Mouse (Mus musculus) kidney, embryonic 14.5 days (tissue): ENCODE results near the gene Tceanc2. TPM values are rescaled to one million over a fixed set of nuclear protein-coding genes. Genes with fewer than 3 reads are reported as not detected.

ENCODE experiments used
- ATAC-seq: fragments of 200-750 bp; cut with Nextera tagmentation; 2 replicates; pipeline ENCODE4 v1.8.0; 2017; ENCODE audit warnings: moderate number of reproducible peaks, mild to moderate bottlenecking, moderate TSS enrichment, moderate library complexity; ENCODE audit not compliant: low FRiP score, low TSS enrichment
- H3K27ac ChIP-seq: fragments of 300-500 bp; sonication (generic); 2 replicates; pipeline ENCODE4 v1.5.1; 2014; ENCODE audit warnings: low read depth, mild to moderate bottlenecking, low read length, moderate library complexity, mixed read lengths
- H3K27me3 ChIP-seq: fragments of 300-500 bp; sonication (generic); 2 replicates; pipeline ENCODE4 v1.6.1; 2014; ENCODE audit warnings: mild to moderate bottlenecking, low read length; ENCODE audit not compliant: control insufficient read depth, insufficient read depth
- H3K36me3 ChIP-seq: fragments of 300-500 bp; sonication (generic); 2 replicates; pipeline ENCODE4 v1.6.1; 2014; ENCODE audit warnings: low read length, mixed read lengths; ENCODE audit not compliant: control insufficient read depth, insufficient read depth
- H3K4me1 ChIP-seq: fragments of 300-500 bp; sonication (generic); 2 replicates; pipeline ENCODE4 v1.6.1; 2014; ENCODE audit warnings: low read length, mixed read lengths; ENCODE audit not compliant: control insufficient read depth, insufficient read depth
- H3K4me2 ChIP-seq: fragments of 300-500 bp; sonication (generic); replicated peaks from 2 replicates; pipeline ENCODE4 v1.6.1; 2014; ENCODE audit warnings: low read depth, mild to moderate bottlenecking, low read length
- H3K4me3 ChIP-seq: fragments of 300-500 bp; sonication (generic); 2 replicates; pipeline ENCODE4 v1.5.1; 2014; ENCODE audit warnings: mild to moderate bottlenecking, low read length
- H3K9ac ChIP-seq: fragments of 300-500 bp; sonication (generic); 2 replicates; pipeline ENCODE4 v1.6.1; 2014; ENCODE audit warnings: low read depth, mild to moderate bottlenecking, low read length, moderate library complexity
- H3K9me3 ChIP-seq: fragments of 300-500 bp; sonication (generic); 2 replicates; pipeline ENCODE4 v1.6.1; 2016; ENCODE audit warnings: low read length; ENCODE audit not compliant: control insufficient read depth
- WGBS: fragments of 180-500 bp; shearing (Covaris S2); extraction: QIAGEN DNeasy Blood & Tissue Kit; methylation state at CpG from one replicate; pipeline ENCODE4 v1.1.7; 2014; 5-methylcytosine and 5-hydroxymethylcytosine counted together
- polyA plus RNA-seq: library from polyadenylated mRNA; unstranded; fragments of >200 nt; fragmentation: Nextera tagmentation; extraction: Ambion mirVana; gene quantifications from 2 replicates; pipeline ENCODE4 v1.2.1, GENCODE M21; 2014

The Tceanc2 gene
- polyA plus RNA-seq, 1 experiment from 2014 or later = 39.3 TPM

DNA sequence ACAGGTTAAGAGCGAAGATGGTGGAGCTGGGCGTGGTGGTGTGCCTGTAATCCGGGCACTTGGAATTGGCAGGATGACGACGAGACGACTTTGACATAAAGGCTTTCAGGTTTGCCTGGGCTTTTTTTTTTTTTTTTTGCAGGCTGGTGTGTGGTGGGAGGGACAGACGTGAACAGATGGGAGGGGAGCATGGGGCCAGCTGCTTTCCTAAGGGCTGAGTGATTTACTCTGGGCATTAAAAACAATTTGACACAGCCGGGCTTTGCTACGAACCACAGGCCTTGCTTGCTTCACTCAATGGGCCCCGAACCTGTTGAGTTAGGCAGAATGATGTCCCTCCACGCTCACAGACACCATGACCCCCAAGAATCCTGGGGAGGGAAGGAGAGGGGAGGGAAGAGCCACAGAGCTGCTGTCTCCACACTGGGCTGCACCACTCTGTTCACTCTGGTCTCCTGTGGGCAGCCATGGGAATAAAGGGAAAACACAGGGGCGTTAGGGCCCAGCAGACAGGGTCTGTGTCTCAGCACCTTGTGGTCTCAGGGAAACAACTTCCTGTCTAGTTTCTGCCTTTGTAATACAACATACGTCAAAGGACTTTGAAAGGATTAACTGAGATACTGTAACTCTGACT, 51.9 kb downstream of the Tceanc2 start:
- Histone ChIP-seq H3K4me3 (no peak overlapping the region), H3K9me3 (no peaks in the 10 kb centered on the region), H3K27me3 (no peaks in the 10 kb centered on the region), H3K4me2 (no peak overlapping the region), H3K36me3 (no peaks in the 10 kb centered on the region), H3K27ac (no peak overlapping the region), H3K4me1 (peaks cover 21% of the 10 kb centered on the region), H3K9ac (no peak overlapping the region)
- 37% methylated on average over 13 of the region's 13 CpGs for WGBS
- ATAC-seq = no peak

GRCm38 (mm10) chr4:107126389-107126788, 52.5 kb downstream of the Tceanc2 start:
- H3K9me3 ChIP-seq = no peaks in the 10 kb centered on the region
- no peak overlapping the region for H3K9ac ChIP-seq
- no peak for ATAC-seq
- no peak overlapping the region for H3K4me3 ChIP-seq
- WGBS = 39% methylated on average over 10 of the region's 10 CpGs
- H3K27ac ChIP-seq = no peak overlapping the region
- H3K27me3 ChIP-seq = no peaks in the 10 kb centered on the region
- no peaks in the 10 kb centered on the region for H3K36me3 ChIP-seq
- H3K4me1 ChIP-seq = peaks cover 21% of the 10 kb centered on the region
- no peak overlapping the region for H3K4me2 ChIP-seq

DNA sequence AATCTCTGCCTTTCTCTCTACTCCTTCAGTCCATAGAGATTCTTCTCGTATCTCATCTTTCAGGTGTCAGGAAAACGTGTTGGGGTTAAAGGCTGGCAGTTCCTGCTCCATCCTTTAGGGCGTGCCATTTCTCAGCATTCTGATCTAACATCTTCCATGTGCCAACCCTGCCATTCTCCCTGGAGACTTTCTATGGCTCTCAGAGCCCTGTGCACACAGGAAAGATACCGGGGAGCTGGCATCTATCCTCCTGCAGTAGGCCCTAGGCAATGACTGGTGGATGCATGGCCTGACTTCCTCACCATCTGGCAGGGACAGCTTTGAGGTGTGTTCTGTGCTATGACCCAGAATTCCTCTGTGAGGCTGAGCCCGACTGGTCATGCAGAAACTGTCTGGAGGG, 53.8 kb downstream of the Tceanc2 start:
- no peaks in the 10 kb centered on the region for H3K9me3 ChIP-seq
- no peak overlapping the region for H3K4me2 ChIP-seq
- H3K27ac ChIP-seq = no peak overlapping the region
- ATAC-seq = no peak
- no peak overlapping the region for H3K4me3 ChIP-seq
- no peak overlapping the region for H3K9ac ChIP-seq
- 49% methylated on average over 5 of the region's 5 CpGs for WGBS
- no peaks in the 10 kb centered on the region for H3K36me3 ChIP-seq
- no peaks in the 10 kb centered on the region for H3K27me3 ChIP-seq
- peaks cover 12% of the 10 kb centered on the region; the same call in 1 of the 2 replicates for H3K4me1 ChIP-seq

DNA sequence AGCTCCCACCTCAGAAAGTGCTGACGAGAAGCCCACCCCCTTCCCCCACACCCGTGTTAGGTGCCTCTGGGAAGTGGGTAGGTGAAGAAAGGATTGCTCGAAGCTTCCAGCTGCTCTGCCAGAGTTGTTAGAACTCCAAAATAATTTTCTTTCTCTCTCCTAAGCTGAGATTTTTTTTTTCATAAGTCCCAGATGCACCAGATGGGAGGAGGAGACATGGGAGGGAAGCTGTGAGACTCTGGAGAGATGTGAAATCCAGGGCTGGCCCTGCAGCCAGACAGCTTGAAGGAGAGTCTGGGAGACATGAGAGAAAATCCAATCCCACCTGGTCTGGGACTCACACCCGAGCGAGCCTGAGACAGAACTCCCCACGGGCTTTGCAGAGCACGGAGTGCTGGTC, 54.5 kb downstream of the Tceanc2 start:
- Histone ChIP-seq H3K4me2 (no peak overlapping the region), H3K27me3 (no peaks in the 10 kb centered on the region), H3K9ac (no peak overlapping the region), H3K9me3 (no peaks in the 10 kb centered on the region), H3K36me3 (no peaks in the 10 kb centered on the region), H3K27ac (no peak overlapping the region), H3K4me3 (no peak overlapping the region), H3K4me1 (peaks cover 12% of the 10 kb centered on the region; the same call in 1 of the 2 replicates)
- ATAC-seq = no peak
- WGBS = 47% methylated on average over 7 of the region's 7 CpGs

DNA sequence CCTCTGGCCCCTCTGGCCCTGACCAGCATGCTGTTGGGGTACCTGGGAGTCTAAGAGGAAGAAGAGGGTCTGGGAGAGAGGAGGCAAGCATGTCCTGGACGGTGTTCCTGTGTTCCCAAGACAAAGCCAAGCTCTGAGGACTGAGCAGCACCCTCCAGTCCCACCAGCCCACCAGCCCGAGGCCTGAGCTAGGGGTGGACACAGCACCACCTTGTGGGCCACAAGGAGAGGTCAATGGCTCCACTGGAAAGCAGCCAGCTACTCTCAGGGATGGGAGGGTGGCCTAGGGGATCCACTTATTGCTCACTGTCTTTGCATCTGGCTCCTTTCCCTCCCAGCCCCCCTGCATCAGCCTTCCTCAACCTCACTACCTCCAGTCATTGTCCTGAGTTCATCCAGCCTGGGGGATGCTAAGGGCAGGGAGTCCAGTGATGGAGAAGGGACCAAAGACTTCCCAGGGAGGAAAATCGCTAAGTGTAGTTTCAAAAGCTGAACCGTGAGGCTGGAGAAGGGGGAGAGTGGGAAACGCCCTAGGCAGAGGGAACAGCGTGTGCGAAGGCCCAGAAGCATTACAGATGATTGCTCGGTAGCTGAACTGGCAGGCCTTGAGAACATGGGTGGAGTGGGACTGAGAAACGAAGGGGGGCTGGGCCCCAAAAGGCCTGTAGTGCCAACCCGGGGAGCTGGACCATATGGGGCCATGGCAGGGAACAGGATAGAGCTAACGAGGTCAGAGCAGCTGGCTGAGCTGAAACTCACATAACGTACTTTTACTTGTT, 57.6 kb downstream of the Tceanc2 start:
- no peak overlapping the region for H3K9ac ChIP-seq
- H3K27me3 ChIP-seq = no peaks in the 10 kb centered on the region
- no peak overlapping the region for H3K4me2 ChIP-seq
- no peak overlapping the region for H3K4me3 ChIP-seq
- 0 out of 2 replicates have a peak, but pooled peaks cover 12% of the 10 kb centered on the region for H3K4me1 ChIP-seq
- ATAC-seq = peak; percentile 72
- no peaks in the 10 kb centered on the region for H3K36me3 ChIP-seq
- H3K27ac ChIP-seq = no peak overlapping the region
- H3K9me3 ChIP-seq = no peaks in the 10 kb centered on the region
- WGBS = 59% methylated on average over 12 of the region's 12 CpGs

DNA sequence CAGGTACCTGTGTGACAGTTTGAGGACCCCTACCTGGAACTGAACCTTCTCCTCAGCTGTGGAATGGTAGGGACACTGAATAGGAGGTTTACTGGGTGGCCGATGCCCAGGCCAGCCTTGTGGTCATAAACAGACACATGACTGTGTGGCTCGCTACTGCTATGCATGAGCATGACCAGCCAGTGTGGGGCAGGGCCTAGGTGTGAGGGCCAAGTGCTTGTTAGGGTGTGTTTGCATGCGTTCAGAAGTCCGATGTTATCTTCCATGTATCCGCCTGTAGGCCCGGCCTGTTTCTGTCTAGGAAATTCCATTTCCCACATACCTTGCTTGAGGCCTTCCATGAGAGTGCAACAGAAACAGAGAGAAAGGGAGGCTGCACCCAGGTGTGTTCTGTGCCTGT, 58.2 kb downstream of the Tceanc2 start:
- no peak overlapping the region for H3K4me3 ChIP-seq
- 0 out of 2 replicates have a peak, but pooled peaks have one; percentile 12 for ATAC-seq
- no peak overlapping the region for H3K27ac ChIP-seq
- 0 out of 2 replicates have a peak, but pooled peaks cover 11% of the 10 kb centered on the region for H3K4me1 ChIP-seq
- no peak overlapping the region for H3K9ac ChIP-seq
- no peaks in the 10 kb centered on the region for H3K36me3 ChIP-seq
- H3K9me3 ChIP-seq = no peaks in the 10 kb centered on the region
- no peaks in the 10 kb centered on the region for H3K27me3 ChIP-seq
- WGBS = 68% methylated on average over 6 of the region's 6 CpGs
- H3K4me2 ChIP-seq = no peak overlapping the region

- H3K4me1 ChIP-seq = 0 out of 2 replicates have a peak, but pooled peaks cover 7% of the 10 kb centered on the region
- ATAC-seq = no peak
- no peaks in the 10 kb centered on the region for H3K9me3 ChIP-seq
- no peak overlapping the region for H3K9ac ChIP-seq
- no peak overlapping the region for H3K4me2 ChIP-seq
- H3K27ac ChIP-seq = no peak overlapping the region
- 59% methylated on average over 4 of the region's 4 CpGs for WGBS
- no peaks in the 10 kb centered on the region for H3K27me3 ChIP-seq
- H3K4me3 ChIP-seq = no peak overlapping the region
- H3K36me3 ChIP-seq = no peaks in the 10 kb centered on the region
Measured at GRCm38 (mm10) chr4:107119056-107119455, 59.9 kb downstream of the Tceanc2 start.

GRCm38 (mm10) chr4:107117741-107118385, 61.1 kb downstream of the Tceanc2 start:
- no peak overlapping the region for H3K4me3 ChIP-seq
- ATAC-seq = no peak
- 0 out of 2 replicates have a peak, but pooled peaks cover 10% of the 10 kb centered on the region for H3K4me1 ChIP-seq
- no peaks in the 10 kb centered on the region for H3K36me3 ChIP-seq
- H3K4me2 ChIP-seq = no peak overlapping the region
- H3K27ac ChIP-seq = no peak overlapping the region
- H3K9ac ChIP-seq = no peak overlapping the region
- WGBS = 89% methylated on average over 2 of the region's 2 CpGs
- H3K27me3 ChIP-seq = no peaks in the 10 kb centered on the region
- no peaks in the 10 kb centered on the region for H3K9me3 ChIP-seq

- WGBS = 13% methylated on average over 8 of the region's 8 CpGs
- H3K36me3 ChIP-seq = no peaks in the 10 kb centered on the region
- no peaks in the 10 kb centered on the region for H3K27me3 ChIP-seq
- H3K4me2 ChIP-seq = no peak overlapping the region
- H3K27ac ChIP-seq = no peak overlapping the region
- ATAC-seq = peak; percentile 69; the same call in 1 of the 2 replicates
- H3K4me1 ChIP-seq = 0 out of 2 replicates have a peak, but pooled peaks cover 10% of the 10 kb centered on the region
- H3K4me3 ChIP-seq = no peak overlapping the region
- no peaks in the 10 kb centered on the region for H3K9me3 ChIP-seq
- no peak overlapping the region for H3K9ac ChIP-seq
Measured at GRCm38 (mm10) chr4:107114278-107114677, 64.6 kb downstream of the Tceanc2 start.
